Mouse (Mus musculus) brain, adult 2 months (tissue): ENCODE measurements around the gene Olfr692.
"Not testable (repeated sequence)": the region's sequence is repeated elsewhere in the genome, so short reads cannot be mapped to it uniquely, and the experiment has no call there.

Source experiments
- DNase-seq: peaks from one replicate; pipeline ENCODE4 v3.0.0; 2011; ENCODE audit warnings: low read depth, low spot score

Gene Olfr692

DNA sequence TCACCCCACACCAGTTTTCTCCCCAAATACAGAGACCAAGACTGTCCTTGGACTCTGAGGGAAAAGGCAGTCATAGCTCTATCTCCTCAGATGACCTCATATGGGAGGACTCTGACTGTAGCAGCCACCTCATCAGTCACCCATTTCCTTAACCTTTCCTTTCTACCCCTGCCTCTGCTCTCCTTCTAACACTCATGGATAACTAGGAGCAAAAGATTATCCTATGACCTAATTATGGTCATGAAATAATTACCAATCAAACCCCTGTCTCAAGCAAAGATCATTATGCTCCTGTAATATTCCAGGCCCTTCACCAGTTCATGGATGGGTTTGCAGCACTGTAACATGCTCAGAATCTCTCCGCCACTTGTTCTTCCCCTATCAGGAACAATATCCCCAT lies at the start of gene Olfr692:
Gene Olfr692, plus strand, starts transcription at position 301 of the 400 bp plus-strand sequence.
- DNase-seq: no peak

DNA sequence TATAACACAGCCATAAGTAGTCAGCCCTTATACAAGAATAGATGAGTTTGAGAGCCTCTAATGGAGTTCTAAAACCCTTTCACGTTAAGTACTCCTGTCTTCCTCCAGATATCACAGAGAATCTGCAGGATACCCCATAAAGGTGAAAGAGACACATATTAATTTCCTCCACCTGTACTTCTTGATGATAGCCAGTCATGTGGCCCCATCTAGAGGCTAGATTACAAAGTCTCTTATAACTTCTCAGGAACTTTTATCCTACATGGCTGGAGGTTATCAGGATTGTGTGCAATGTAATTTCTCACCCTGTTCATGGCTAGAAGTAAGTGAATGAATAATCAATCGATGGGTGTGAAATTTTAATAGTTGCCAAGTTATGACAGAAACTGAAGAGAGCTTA lies 42.7 kb upstream of the Olfr692 start:
- DNase-seq: no peak

DNA sequence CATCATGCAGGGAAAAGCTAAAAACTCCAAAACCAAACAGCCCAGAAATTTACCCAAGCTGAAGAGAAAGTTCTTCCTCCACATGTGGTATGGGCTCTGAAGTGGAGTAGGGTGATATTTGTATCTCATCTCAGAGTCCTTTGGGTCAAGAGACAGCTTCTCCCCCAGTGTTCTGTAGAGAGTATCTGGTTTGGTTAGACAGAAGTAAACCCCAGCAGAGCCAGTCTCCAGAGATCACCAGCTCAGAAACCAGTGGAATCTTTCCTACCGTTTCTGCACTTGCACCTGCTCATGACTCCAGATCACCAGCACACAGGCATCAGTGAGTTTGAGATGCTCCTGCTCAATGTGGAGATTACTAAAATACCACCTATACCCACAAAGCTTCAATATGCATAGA lies 34.0 kb upstream of the Olfr692 start, which contains the start of gene Olfr690:
Gene Olfr690, minus strand, starts transcription at position 101 of the 400 bp plus-strand sequence.
- no peak for DNase-seq

DNA sequence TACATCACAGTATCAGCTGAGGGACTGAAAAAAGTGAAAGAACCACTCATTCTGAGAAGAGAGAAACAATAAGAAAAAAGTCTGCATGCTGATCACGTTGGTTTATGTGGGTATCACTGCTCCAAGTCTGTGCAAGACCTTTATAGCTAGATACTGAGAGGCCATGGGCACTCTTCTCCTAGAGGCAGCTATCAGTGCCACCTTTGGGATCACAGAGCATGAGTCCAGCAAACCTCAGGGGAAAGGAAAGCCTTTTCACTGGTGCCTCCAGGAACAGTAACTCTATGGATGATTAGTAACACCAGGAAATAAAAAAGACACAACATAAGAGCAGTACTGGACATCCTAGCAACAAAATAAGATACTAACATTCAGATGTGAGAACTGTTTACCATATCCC lies 25.9 kb upstream of the Olfr692 start, which contains the start of gene Olfr691:
Gene Olfr691, minus strand, starts transcription at position 101 of the 400 bp plus-strand sequence.
- DNase-seq: no peak

DNA sequence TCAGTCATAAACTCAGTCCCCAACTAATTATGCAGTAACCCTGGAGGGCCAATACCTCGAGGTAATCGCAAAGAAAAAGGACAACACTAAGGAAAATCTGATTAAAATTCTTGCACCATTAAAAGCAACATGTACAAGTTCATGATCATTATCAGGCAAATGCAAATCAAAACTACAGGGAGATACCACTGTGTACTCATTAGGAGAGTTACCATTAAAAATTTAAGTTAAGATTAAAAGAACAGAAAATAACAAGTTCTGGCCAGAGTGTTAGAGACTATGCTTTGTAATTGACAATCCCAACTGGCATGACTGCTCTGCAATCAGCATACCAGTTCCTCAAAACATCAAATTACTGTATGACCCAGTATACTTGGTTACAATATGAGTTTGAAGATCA lies 25.3 kb upstream of the Olfr692 start:
- DNase-seq: no peak

DNA sequence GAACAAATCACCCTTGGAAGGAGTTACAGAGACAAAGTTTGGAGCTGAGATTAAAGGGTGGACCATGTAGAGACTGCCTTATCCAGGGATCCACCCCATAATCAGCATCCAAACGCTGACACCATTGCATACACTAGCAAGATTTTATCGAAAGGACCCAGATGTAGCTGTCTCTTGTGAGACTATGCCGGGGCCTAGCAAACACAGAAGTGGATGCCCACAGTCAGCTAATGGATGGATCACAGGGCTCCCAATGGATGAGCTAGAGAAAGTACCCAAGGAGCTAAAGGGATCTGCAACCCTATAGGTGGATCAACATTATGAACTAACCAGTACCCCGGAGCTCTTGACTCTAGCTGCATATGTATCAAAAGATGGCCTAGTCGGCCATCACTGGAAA lies 12.0 kb upstream of the Olfr692 start:
- not testable (repeated sequence) for DNase-seq

DNA sequence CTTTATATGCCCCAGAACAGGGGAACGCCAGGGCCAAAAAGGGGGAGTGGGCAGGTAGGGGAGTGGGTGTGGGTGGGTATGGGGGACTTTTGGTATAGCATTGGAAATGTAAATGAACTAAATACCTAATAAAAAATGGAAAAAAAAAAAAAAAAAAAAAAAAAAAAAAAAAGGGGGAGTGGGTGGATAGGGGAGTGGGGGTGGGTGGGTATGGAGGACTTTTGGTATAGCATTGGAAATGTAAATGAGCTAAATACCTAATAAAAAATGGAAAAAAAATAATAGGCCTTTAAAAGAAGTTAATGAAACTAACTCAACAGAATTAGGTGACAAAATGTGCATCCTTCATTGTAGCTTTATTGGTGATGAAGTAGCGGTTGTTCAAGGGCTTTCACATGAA lies 11.5 kb upstream of the Olfr692 start:
- not testable (repeated sequence) for DNase-seq

DNA sequence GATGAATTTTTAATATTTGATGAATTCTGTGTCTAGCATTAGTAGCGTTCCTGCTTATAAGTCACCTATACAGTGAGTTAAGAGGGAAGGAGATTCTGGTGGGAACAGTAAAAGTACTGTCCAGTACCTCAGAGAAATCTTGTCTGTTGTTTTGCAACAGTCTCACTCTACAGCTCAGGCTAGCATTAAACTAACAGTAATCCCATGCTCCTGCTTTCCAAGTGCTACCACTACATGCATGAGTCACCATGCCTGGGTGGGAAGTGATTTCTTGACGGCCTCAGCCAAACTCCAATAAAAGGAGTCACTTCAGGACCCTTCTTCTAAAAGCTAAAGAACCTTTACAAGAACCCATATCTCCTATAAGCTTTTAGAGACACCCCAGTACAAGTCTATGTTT lies 6.3 kb upstream of the Olfr692 start:
- peak; percentile 17 for DNase-seq

DNA sequence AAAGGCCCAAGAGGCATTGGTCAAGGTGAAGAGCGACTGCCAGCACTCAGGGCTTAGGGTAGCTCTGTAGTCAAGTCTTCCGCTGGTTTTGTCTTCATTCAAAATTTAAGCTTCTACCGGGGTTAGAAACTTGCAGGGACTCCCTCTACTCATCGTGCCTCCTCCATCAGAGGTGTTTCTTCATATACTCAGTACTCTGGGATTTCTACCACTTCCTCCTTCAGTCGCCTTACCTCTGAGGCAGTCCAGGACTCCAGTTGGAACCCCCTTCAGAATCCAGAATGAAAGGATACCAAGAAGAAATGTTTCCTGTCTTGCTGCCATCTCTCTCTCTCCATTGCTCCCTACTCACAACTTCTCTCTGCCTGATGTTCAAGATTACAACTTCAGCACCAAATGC lies 762 bp upstream of the Olfr692 start:
- DNase-seq: no peak

DNA sequence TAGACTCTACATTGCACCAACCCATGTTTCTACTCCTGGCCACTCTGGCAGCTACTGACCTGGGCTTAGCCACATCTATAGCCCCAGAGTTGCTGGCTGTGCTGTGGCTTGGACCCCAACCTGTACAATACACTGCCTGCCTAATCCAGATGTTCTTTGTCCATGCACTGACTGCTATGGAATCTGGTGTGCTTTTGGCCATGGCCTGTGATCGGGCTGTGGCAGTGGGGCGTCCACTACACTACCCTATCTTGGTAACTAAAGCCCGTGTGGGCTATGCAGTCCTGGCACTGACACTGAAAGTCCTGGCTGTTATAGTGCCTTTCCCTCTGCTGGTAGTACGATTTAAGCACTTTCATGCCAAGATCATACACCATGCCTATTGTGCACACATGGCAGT lies 491 bp downstream of the Olfr692 start:
- DNase-seq: no peak

DNA sequence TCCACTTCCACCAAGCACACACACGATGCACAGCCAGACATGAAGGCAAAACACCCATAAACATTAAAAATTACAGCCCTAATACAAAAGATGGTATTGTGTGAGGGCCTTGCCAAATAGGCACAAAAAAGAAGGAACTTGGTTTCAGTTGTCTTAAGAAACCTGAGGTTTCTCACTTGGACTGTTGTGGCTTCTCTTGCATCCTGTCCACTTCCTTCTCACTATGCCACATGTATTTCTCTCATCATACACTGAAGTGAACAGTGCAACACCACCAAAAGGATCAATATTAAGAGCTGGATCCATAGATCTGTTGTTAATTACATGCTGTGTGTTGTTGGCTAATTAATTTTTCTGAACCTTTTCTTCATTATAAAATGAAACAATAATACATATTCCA lies 4.9 kb downstream of the Olfr692 start:
- no peak for DNase-seq

DNA sequence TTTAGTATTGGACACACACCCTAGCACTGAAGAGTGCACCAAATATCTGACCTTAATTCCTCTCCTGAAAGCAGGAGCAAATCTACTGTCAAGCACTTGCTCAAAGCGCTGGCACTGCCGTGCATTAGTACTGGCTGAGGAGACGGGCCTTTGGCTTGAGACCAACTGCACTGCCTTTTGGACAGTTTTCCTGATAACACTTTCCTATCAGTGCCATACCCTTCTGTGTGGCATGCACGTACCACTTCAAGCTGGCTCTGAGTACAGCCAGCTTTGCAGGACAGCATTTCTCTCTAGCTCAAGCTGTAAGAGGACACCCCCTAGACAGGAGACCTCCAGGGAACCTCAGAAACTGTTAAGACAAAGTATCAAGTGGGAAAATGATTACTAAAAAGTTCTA lies 5.5 kb downstream of the Olfr692 start:
- peak; percentile 27 for DNase-seq

DNA sequence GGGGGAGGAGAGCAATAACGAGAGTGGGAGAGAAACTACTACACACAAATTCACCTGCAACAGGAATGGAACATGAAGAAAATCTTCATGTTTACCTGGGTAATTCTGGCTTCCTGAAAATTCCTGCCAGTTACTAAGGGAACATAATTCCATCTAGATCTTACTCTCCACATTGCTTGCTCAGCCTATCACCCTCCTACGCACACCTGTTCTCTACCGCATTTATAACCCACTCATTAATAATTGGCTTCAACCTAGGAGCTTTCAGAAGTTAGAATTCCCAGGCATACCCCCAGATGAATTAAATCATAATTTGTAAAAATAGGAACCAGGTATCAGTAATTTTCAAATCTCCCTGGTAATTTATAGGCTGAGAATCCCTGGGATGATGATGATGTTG lies 5.9 kb downstream of the Olfr692 start:
- DNase-seq: peak; percentile 64

DNA sequence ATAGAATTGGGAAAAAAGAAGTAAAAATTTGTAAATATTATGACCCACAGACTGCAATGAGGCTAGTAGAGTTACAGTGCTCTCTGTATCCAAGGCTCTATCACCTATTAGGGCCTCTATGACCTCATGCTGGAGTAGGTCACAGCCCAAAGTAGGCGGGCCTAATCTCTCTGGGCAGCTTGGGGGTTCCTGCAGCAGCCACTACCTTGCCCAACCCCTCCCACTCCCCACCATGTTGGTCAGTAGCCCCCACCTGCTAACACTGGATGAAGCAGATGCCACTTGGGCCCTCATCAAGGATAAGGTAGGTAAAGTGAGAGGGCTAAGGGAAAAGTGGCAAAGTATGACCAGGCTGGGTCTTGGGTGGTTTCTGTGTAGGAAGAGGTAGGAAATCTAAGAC lies 6.8 kb downstream of the Olfr692 start, which contains the start of gene Gm5901:
Gene Gm5901, plus strand, starts transcription at position 173 of the 400 bp plus-strand sequence.
- no peak for DNase-seq

DNA sequence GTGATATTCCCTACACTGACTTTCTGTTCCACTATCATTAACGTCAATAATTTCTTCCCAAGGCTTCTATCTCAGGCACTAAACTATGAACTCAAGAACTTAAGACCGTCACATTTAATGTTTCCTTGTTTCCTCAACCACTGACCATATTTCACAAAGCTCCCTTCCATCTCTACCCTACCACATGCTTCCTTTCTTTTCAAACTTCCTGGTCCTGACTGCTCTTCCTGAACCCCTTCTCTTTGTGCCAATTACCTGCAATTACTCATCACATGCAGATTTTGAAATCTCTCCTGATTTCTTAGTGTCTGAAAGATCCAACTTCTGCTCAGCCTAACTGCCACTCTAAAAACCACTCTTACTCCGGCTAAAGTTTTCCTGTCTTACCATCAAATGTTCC lies 12.3 kb downstream of the Olfr692 start:
- DNase-seq: no peak

DNA sequence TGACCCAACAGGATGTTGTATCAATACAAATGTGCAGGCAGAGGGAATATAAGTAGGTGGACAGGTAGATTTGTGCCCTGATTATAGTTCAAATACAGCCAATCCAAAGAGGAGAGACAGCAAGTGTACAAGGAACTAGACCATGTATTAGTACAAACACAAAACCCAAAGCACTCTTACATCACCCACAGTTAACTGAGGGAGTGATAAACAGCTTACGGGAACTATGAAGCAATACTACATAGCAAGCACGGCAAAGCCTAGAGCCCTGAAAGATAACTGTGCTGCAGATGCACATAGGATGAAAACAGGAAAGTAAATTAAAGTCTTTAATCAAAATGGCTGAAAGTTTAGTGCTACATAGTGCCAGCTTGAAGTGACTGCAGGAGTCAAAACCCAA lies 19.7 kb downstream of the Olfr692 start:
- no peak for DNase-seq

DNA sequence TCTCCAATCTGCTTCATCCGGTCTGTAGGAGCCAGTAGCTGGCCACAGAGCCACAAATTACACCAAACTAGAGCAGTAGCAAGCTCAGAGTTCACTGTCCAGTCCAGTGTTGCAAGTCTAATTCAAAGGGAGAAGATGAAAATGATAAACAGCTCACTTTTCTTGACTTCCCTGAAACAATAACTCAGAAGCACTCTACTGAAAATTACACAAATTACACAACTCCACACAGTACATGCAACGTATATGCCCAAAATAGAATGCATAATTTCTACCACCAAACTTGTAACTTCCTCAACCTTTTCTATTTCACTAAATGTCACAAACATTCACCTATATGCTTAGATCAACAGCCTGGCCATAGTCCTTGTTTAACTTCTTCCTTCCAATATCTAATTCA lies 22.2 kb downstream of the Olfr692 start:
- DNase-seq: no peak

DNA sequence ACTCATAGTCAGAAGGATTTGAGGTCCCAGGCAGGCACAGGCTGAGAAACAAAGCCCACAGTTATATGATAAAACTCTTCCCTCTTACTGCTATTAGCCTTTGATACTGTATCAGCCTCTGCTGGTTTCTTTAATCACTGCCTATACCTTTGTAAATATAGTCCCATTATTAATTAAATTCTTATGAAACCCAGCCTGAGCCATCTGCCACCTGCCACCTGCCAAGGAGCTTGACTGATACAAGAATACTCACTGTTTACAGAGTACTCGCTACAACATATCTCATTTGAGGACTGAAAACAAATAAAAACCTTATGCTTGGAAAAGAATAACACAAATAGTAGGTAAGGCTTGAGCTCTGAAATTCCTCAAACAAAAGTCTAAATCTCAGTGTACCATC lies 26.6 kb downstream of the Olfr692 start:
- DNase-seq: peak; percentile 61

DNA sequence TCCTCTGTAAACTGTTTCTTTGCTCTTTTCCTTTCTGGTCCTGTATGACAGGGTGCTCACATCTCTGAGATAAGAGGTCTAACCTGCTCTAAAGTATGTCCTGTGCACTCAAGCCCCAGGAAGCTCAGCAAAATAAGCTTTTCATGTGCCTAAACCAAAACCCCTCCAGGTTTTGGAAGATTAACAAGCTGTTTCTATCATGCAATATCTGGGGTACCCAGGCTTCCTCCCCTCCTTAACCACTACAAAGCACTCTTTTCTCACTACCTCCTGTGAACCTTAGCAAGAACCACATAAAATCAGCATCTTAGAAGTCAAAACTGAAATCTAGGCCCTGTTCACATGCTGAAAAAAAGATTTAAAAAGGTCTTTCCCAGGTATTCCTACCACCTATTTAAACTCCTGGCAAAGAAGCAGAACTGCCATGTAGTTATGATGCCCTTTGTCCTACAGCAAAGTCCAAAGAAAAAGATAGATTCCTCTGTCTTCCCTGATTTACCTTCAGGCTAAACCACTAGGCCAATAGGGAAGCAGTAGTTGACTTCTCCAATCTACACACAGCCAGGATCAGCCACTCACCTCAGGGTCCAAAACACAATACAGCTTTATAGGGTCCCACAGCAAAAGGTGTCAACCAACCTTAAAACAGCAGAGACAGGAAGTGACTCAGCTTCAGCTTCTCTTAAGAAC lies 27.2 kb downstream of the Olfr692 start:
- no peak for DNase-seq

DNA sequence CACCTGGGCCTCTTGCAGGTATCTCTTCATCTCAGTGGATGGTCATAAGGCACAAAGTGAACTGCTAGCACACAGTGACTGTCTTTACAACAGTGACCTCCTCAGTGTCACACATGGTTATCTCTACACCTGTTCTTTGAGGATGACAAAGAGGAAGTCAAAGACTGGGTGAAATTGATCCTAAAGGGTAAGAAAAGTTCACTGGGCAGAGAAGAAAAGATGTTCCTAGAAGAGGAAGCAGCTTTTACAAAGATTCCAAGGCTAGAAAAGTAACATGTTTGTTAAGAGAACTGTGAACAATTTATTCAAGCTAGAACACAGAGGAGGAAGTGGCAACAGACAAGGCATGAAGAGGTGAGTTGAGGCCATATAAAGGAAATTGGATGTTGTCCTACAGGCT lies 28.1 kb downstream of the Olfr692 start:
- no peak for DNase-seq

DNA sequence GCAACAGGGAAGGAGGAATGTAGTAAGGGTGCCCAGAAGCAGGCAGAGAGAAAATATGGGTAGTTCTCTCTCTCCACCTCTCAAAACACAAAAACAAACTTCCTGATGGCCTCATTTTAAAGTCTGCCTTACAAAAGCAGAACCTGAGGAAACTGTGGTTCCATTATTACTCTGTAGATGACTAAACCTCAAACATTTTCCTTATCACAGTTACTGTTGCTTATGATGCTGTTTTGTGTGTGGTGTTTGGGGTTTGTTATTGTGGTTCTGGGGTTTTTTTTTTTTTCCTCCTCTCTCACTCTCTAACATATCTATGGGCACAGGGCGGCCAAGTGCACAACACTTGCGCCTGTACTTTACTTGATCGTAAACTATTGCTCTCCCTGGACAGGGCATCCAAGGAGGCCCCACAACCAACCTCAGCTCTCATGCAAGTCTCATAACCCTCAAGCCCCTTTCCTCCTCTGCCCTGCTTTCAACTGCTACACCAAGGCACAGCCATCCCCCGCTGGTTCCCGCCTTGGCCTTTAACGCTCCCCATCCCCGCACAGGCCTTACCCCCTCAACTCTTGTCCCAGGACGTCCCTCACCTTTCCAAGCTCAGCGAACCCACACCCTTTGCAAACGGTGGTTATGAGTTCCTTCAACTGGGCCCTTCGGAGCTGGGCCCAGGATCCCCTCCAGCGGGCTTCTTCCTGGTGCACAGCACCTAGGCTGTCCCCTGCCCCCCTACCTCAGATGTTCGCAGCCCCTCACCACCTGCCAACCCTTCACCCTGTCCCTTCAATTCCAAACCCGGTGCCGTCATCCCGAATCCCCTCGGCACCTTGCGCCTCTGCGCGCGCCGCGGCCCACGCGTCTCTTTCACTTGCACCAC lies 31.3 kb downstream of the Olfr692 start:
- DNase-seq: no peak

DNA sequence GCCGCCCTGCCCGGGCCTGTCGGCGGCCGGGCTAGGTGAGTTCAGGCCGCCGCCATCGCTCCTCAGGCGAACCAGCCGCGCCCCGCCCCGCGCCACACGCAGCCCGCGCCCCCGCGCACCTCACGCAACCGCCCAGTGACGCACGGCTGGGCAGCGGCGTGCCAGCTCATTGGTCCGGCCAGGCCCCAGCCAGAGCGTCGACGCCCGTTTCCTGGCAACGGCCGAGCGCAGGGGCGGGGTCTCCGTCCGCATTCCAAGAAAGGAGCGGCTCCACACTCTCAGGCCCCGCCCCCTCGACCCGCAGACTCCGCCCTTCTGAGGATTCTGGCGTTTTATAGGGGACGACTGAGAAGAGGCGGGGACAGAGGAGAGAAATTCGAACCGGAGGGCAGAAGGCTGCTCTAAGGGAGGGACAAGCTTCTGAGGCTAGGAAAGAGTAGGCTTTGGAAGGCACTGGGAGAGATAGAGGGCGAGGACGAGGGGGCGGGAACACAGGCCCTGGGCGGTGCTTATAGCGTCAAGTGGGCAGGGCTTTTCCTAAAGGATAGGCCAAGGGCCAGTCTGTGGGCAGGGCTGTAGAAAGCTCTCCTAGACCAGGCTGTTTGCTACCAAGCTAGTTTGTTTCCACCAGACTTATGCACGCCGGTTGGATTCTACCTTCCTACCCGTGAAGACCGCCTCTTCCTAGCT lies 32.0 kb downstream of the Olfr692 start, which contains the start of gene Fam160a2:
Gene Fam160a2, minus strand, starts transcription at position 120 of the 690 bp plus-strand sequence.
- DNase-seq: peak; percentile 100
